Mouse (Mus musculus): ENCODE measurements around the gene Adam11.
"Not testable (repeated sequence)": the region's sequence is repeated elsewhere in the genome, so short reads cannot be mapped to it uniquely, and the experiment has no call there.

The Adam11 gene

GRCm38 (mm10) chr11:102761309-102762210 lies at the start of gene Adam11:
Gene Adam11 (plus strand): TSS chr11:102761439.
- in situ Hi-C loops (cut with MboI; ENCODE audit: unreplicated experiment in 2 of 2): no loop called here

DNA sequence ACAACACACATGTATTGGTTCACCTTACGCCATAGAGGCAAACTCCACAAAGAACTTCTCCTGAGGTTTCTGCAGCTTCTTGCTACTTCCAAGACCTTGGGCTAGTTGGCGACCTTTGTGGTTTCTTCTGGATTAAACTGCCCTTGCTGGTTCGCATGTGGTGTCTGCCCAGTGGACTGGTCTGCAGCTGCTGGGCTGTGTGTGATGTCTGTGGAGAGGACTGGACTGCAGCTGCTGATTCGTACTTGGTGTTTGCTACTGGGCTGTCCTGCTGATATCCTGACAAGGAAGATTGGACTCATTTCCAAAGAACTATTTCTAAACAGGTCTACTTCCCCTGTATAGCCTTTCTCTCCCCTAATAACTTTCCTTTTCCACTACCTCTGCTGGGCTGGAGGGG lies 48.8 kb upstream of the Adam11 start:
- in situ Hi-C loops (cut with MboI; ENCODE audit: unreplicated experiment in 2 of 2): no loop called here

DNA sequence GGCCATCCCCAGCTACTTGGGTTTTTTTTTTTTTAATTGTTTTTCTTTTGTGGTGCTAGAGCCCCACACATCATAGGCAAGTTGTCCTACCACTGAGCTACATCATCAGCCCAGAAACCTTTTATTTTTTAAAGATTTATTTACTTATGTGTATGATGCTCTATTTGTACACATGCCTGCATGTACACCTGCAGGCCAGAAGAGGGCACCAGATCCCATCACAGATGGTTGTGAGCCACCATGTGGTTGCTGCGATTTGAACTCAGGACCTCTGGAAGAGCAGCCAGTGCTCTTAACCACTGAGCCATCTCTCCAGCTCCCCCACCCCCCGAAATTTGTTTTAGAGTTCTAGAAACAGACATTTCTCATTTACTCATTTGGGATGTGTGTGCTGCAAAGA lies 46.7 kb upstream of the Adam11 start:
- in situ Hi-C loops (cut with MboI; ENCODE audit: unreplicated experiment in 2 of 2): not testable (repeated sequence)

DNA sequence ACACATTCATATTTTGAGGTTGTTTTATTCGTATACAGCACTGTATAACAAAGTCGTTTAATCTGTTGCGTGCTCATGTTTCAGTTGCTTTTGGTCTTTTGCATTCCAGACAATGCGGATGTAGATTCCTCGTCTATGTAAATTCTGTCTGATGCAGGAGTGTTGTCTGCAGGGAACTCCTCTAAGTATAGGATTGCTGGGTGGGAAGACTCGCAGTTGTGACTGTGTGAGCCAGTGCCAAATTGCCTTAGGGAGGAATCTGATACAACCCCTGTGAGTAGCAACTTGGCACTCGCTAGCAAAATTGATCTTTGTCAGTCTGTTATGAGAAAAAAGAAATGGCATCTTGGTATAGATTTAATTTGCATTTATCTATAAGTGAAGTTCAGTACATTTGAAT lies 45.1 kb upstream of the Adam11 start:
- in situ Hi-C loops (cut with MboI; ENCODE audit: unreplicated experiment in 2 of 2): no loop called here

DNA sequence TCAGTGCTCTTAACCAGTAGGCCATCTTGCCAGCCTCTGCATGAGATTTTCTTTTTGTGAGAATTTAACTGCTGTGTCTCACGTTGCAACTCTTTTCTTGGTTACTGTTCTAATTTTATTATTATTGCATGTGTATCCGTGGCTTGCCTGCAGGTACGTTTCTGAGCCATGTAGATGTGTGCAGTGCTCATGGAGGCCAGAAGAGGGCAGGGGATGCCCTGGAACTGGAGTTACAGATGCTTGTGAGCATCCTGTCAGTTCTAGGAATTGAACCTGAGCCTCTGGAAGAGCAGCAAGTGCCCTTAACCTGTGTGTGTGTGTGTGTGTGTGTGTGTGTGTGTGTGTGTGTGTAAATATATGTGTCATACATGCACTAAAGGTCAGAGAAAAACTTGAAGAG lies 35.7 kb upstream of the Adam11 start:
- in situ Hi-C loops (cut with MboI; ENCODE audit: unreplicated experiment in 2 of 2): no loop called here

DNA sequence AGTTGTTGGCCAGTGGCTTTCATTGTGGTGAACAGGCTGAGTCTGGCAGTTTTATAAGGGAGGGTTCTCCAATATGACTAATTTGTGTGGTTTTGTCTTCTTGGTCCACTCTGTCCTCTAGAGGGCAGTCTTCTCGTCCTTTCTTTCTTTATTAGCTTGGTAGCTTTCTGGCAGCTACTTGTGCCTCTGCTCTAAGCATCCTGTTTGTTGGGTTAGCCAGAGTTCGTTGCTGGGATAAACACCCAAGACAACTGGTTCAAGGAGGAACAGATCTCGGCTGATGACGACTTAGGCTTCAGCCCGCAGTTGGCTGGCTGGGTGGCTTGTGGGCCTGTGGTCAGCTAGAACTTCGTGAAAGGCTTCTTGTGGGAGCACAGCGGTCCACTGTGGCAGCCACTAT lies 32.6 kb upstream of the Adam11 start:
- in situ Hi-C loops (cut with MboI; ENCODE audit: unreplicated experiment in 2 of 2): no loop called here

- in situ Hi-C loops (cut with MboI; ENCODE audit: unreplicated experiment in 2 of 2): no loop called here
Measured at GRCm38 (mm10) chr11:102729835-102730234, 31.4 kb upstream of the Adam11 start.

DNA sequence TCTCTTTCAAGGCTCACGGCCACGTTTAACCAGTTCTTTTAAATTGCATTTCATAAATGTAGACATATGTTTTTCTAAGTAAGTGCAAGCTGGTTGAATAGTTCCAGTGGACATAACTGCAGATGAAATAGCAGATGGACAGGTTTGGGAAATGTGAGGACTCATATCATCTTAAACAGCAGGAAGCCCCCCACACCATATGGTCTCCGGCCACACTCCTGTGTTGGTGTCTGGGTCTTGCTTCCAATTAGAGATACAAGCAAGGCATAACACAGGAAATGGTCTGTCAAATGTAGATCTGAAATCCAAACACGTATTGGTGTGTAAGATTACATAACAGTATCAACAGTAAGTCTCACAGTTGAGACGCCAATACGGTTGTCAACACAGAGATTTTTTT lies 29.9 kb upstream of the Adam11 start:
- in situ Hi-C loops (cut with MboI; ENCODE audit: unreplicated experiment in 2 of 2): no loop called here

- in situ Hi-C loops (cut with MboI; ENCODE audit: unreplicated experiment in 2 of 2): no loop called here
Measured at GRCm38 (mm10) chr11:102733146-102733545, 28.1 kb upstream of the Adam11 start.

DNA sequence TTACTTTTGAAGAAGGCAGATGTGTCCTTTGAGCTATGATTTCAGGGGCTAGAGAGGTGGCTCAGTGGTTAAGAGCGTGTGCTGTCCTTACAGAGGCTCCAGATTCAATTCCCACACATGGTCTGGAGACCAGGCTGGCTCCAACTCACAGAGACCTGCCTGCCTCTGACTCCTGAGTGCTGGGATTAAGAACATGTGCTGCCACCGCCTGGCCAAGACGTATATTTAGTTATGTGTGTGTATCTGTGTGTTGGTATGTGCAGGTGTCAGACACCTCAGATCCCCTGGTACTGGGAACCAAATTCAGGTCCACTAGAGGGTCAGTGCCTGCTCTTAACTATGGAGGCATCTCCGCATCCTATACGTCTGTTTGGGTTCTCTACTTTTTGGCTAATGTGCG lies 26.3 kb upstream of the Adam11 start:
- in situ Hi-C loops (cut with MboI; ENCODE audit: unreplicated experiment in 2 of 2): no loop called here

GRCm38 (mm10) chr11:102738046-102738445 lies 23.2 kb upstream of the Adam11 start:
- in situ Hi-C loops (cut with MboI; ENCODE audit: unreplicated experiment in 2 of 2): no loop called here

- in situ Hi-C loops (cut with MboI; ENCODE audit: unreplicated experiment in 2 of 2): no loop called here
Measured at GRCm38 (mm10) chr11:102739278-102739966, 21.8 kb upstream of the Adam11 start.

GRCm38 (mm10) chr11:102740634-102741033 lies 20.6 kb upstream of the Adam11 start:
- in situ Hi-C loops (cut with MboI; ENCODE audit: unreplicated experiment in 2 of 2): no loop called here

- in situ Hi-C loops (cut with MboI; ENCODE audit: unreplicated experiment in 2 of 2): no loop called here
Measured at GRCm38 (mm10) chr11:102741129-102741950, 19.9 kb upstream of the Adam11 start.

DNA sequence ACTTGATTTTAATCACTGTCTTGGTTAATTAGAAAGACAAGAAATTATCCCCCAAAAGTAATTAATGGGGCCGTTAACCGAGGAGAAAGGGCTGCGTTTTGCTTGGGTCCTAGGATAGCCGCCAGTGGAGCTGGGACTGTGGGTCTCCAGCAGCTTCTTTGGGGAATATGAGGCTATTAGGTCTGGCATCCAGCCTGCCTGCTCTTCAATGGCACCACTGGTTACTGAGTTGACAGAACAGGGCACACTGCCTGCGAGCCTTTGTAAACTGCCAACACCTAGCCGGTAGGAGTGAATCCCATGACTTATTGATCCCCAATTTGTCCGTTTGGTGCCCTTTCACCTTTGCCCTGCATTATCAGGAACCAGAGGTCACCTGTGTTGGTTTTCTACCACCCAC lies 19.2 kb upstream of the Adam11 start:
- in situ Hi-C loops (cut with MboI; ENCODE audit: unreplicated experiment in 2 of 2): no loop called here

- in situ Hi-C loops (cut with MboI; ENCODE audit: unreplicated experiment in 2 of 2): no loop called here
Measured at GRCm38 (mm10) chr11:102742843-102743242, 18.4 kb upstream of the Adam11 start.

DNA sequence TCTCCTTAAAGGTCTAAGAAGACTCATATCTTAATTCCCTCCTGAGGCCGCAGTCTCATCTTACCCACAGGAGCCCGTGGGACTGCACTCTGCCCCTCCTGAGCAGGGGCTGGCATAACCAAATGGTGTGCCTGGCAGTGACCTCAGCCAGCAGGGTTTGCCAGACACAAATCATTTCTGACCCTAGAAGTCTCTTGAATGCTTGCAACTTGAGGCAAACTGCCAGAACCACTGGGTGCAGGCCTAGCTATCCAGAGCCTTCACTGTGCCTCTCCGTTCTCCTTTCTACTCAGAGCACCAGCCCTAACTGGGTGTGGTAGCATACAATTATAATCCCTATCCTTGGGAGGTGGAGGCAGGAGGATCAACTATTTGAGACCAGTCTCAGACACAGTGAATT lies 16.5 kb upstream of the Adam11 start:
- in situ Hi-C loops (cut with MboI; ENCODE audit: unreplicated experiment in 2 of 2): no loop called here

DNA sequence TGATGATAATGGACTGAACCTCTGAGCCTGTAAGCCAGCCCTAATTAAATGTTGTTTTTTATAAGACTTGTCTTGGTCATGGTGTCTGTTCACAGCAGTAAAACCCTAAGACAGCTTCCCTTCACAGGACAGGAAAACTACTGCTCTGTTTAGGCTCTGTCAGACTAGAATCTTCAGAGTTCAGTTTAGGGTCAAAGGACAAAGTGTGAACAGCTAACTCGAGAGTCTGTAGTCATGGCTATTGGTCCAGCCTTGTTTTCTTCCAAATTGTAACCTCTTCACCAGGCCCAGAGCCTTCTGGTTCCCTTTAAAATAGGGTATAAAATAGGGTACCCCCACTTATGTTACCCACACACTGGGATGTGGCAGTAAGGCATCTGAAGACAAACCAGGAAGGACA lies 13.4 kb upstream of the Adam11 start:
- in situ Hi-C loops (cut with MboI; ENCODE audit: unreplicated experiment in 2 of 2): no loop called here

- in situ Hi-C loops (cut with MboI; ENCODE audit: unreplicated experiment in 2 of 2): no loop called here
Measured at GRCm38 (mm10) chr11:102748381-102748780, 12.9 kb upstream of the Adam11 start.

DNA sequence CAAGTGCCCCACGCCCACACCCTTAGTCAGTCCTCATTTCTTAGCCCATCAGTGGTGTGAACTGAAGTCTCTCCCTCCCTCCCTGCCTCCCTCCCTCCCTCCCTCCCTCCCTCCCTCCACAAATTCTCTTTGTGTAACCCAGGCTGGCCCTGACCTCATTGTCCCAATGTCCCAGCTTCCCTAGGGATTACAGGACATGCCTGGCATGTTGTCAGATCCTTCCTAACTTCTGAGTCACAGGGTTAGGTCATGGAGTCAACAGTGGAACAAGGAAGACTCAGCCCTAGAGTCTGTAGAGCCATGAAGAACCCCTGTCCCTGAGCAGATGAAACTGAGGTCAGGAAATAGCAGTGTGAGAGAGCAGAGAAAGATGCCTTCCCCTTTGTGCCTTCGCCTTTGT lies 11.5 kb upstream of the Adam11 start:
- in situ Hi-C loops (cut with MboI; ENCODE audit: unreplicated experiment in 2 of 2): no loop called here

GRCm38 (mm10) chr11:102752896-102753590 lies 8.2 kb upstream of the Adam11 start:
- in situ Hi-C loops (cut with MboI; ENCODE audit: unreplicated experiment in 2 of 2): no loop called here
